Mouse (Mus musculus) hindbrain, postnatal 0 days (tissue): ENCODE measurements around the gene Trpv4. TPM values are rescaled to one million over a fixed set of nuclear protein-coding genes. Genes with fewer than 3 reads are reported as not detected.

ENCODE experiments used
- ATAC-seq: fragments of 200-750 bp; cut with Nextera tagmentation; 2 replicates; pipeline ENCODE4 v1.8.0; 2017; ENCODE audit warnings: mild to moderate bottlenecking, moderate TSS enrichment, moderate library complexity
- DNase-seq: peaks from one replicate; pipeline ENCODE4 v3.0.0-alpha.2; 2015; ENCODE audit warnings: low spot score
- H3K27ac ChIP-seq: fragments of 300-500 bp; sonication (generic); 2 replicates; pipeline ENCODE4 v1.5.1; 2014; ENCODE audit warnings: mild to moderate bottlenecking
- H3K27me3 ChIP-seq: fragments of 300-500 bp; sonication (generic); 2 replicates; pipeline ENCODE4 v1.6.1; 2014; ENCODE audit warnings: low read length, mixed read lengths; ENCODE audit not compliant: insufficient read depth
- H3K36me3 ChIP-seq: fragments of 300-500 bp; sonication (generic); 2 replicates; pipeline ENCODE4 v1.6.1; 2014; ENCODE audit warnings: low read length, mixed read lengths; ENCODE audit not compliant: insufficient read depth
- H3K4me1 ChIP-seq: fragments of 300-500 bp; sonication (generic); 2 replicates; pipeline ENCODE4 v1.6.1; 2014; ENCODE audit warnings: antibody characterized with exemption, low read length, mixed read lengths; ENCODE audit not compliant: insufficient read depth
- H3K4me2 ChIP-seq: fragments of 300-500 bp; sonication (generic); 2 replicates; pipeline ENCODE4 v1.6.1; 2014; ENCODE audit warnings: low read depth, mild to moderate bottlenecking, low read length, moderate library complexity, mixed read lengths
- H3K4me3 ChIP-seq: fragments of 300-500 bp; sonication (generic); 2 replicates; pipeline ENCODE4 v1.5.1; 2014; ENCODE audit warnings: low read length
- H3K9ac ChIP-seq: fragments of 300-500 bp; sonication (generic); replicated peaks from 2 replicates; pipeline ENCODE4 v1.6.1; 2014; ENCODE audit warnings: mild to moderate bottlenecking, low read length, moderate library complexity, mixed read lengths
- H3K9me3 ChIP-seq: fragments of 300-500 bp; sonication (generic); 2 replicates; pipeline ENCODE4 v1.6.1; 2016; ENCODE audit warnings: low read length, mixed read lengths
- CTCF ChIP-seq: IDR thresholded peaks from 2 replicates; pipeline ENCODE4 v1.5.1; 2016; ENCODE audit warnings: antibody characterized with exemption, control low read depth, low read depth
- WGBS: fragments of 180-500 bp; shearing (Covaris S2); extraction: QIAGEN DNeasy Blood & Tissue Kit; methylation state at CpG from one replicate; pipeline ENCODE4 v1.1.7; 2014; 5-methylcytosine and 5-hydroxymethylcytosine counted together
- polyA plus RNA-seq: library from polyadenylated mRNA; unstranded; fragments of >200 nt; fragmentation: Nextera tagmentation; extraction: Ambion mirVana; gene quantifications from 2 replicates; pipeline ENCODE4 v1.2.1, GENCODE M21; 2015
- total RNA-seq: library from RNA; depleted of rRNA; stranded (reverse); fragments of >200 nt; gene quantifications from 2 replicates; pipeline ENCODE4 v1.2.3, GENCODE M21; 2014

Trpv4 gene
- total and polyA plus RNA-seq, 2 experiments from 2014 or later: 2.7 to 3.0 TPM

DNA sequence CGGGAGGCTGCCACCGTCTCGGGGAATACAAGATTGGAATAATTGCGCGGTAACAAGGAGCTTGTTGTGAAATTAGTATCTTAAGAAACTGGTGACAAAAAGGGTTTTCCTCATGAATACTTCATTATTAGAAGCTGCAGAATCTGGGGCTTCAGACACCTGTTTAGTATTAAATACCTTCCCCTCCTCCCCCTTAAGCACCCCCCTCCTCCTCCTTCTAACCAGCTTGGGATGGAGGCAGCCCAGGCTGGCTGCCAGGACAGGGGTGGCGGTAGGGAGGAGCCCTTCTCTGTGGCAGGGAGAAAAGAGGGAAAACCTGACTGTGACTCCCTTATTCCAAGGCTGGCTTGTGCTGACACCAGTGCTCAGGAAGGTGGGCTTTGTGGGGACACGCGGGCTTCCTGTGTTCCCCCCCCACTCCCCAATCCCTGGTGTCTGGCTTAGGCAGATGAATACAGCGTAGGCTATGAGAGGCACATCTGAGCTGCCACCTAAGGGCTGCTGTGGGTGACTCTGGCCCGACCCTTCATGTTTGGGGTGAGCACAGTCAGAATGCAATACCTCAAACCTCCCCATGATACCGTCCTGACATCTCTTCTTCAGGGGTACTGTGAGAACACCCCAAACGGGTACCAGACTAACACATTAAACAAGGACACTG lies 64.9 kb downstream of the Trpv4 start:
- Histone ChIP-seq H3K27me3 (no peaks in the 10 kb centered on the region), H3K9me3 (no peaks in the 10 kb centered on the region), H3K27ac (no peak overlapping the region), H3K36me3 (no peaks in the 10 kb centered on the region; the same call in 1 of the 2 replicates), H3K4me3 (no peak overlapping the region), H3K9ac (no peak overlapping the region), H3K4me1 (peaks cover 39% of the 10 kb centered on the region), H3K4me2 (no peak overlapping the region)
- no peak for TF ChIP-seq CTCF
- DNase-seq (no peak), ATAC-seq (no peak)
- WGBS: 49% methylated on average over 12 of the region's 12 CpGs

- Histone ChIP-seq H3K36me3 (no peaks in the 10 kb centered on the region; the same call in 1 of the 2 replicates), H3K9ac (no peak overlapping the region), H3K27me3 (no peaks in the 10 kb centered on the region), H3K4me3 (no peak overlapping the region), H3K9me3 (no peaks in the 10 kb centered on the region), H3K4me2 (0 out of 2 replicates have a peak overlapping the region, but pooled peaks have one; percentile 8), H3K4me1 (peaks cover 38% of the 10 kb centered on the region), H3K27ac (no peak overlapping the region)
- no peak for TF ChIP-seq CTCF
- 41% methylated on average over 19 of the region's 19 CpGs for WGBS
- ATAC-seq (no peak), DNase-seq (peak; percentile 34)
Measured at GRCm38 (mm10) chr5:114592463-114593160, 65.6 kb downstream of the Trpv4 start.

GRCm38 (mm10) chr5:114591151-114591561 lies 67.1 kb downstream of the Trpv4 start:
- H3K36me3 ChIP-seq: no peaks in the 10 kb centered on the region; the same call in 1 of the 2 replicates
- H3K9me3 ChIP-seq: no peaks in the 10 kb centered on the region
- no peak for TF ChIP-seq CTCF
- no peak overlapping the region for H3K4me3 ChIP-seq
- 25% methylated on average over 15 of the region's 15 CpGs for WGBS
- no peaks in the 10 kb centered on the region for H3K27me3 ChIP-seq
- 0 out of 2 replicates have a peak overlapping the region, but pooled peaks have one; percentile 16 for H3K4me2 ChIP-seq
- peaks cover 32% of the 10 kb centered on the region for H3K4me1 ChIP-seq
- no peak for DNase-seq
- ATAC-seq: no peak
- no peak overlapping the region for H3K27ac ChIP-seq
- H3K9ac ChIP-seq: no peak overlapping the region

DNA sequence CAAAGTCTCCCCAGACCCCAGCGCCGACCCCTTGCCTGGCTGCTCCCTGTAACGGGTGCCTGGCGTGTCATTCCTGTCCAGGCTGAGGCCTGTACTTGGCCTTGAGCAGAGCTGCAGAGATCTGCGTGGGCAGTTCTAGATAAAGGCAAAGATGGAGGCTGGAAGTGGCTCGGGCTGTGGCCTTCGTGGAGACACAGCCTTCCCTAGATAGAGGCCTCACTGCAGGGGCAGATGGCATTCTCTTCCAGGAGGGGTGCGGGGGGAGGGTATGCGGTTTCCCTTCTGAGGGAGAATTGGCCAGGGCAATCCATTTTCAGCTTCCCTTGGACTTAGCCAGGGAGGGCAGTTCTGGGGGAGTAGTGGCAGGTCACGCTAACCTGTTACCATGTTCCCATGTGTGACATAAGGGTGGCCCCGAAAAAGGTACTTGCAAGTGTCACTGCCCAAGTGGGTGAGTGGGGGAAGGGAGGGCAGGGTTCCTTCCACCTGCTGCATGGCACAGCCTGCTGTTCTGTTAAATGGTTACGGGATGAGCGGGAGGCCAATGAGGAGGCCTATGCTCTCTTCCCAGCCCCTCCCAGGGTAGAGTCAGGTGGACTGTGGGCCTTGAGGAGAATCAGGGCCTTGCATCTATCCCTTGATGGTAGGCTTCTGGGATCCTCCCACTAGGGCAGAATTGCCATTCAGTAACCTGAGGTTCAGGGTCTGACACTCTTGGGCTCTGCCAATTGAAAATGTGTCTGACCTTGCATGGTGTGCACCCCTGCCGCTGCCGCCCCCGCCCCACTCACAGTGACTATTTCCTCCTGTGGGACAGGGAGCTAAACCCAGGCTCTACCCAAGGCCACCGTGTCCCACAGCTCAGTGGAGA lies 67.9 kb downstream of the Trpv4 start:
- Histone ChIP-seq H3K9ac (no peak overlapping the region), H3K36me3 (no peaks in the 10 kb centered on the region; the same call in 1 of the 2 replicates), H3K27ac (no peak overlapping the region), H3K27me3 (no peaks in the 10 kb centered on the region), H3K4me3 (no peak overlapping the region), H3K9me3 (no peaks in the 10 kb centered on the region), H3K4me2 (no peak overlapping the region), H3K4me1 (peaks cover 32% of the 10 kb centered on the region)
- WGBS: 68% methylated on average over 17 of the region's 17 CpGs
- DNase-seq: no peak
- no peak for TF ChIP-seq CTCF
- ATAC-seq: no peak

- H3K36me3 ChIP-seq: no peaks in the 10 kb centered on the region; the same call in 1 of the 2 replicates
- no peak overlapping the region for H3K4me3 ChIP-seq
- H3K27ac ChIP-seq: no peak overlapping the region
- ATAC-seq (no peak), DNase-seq (no peak)
- H3K4me2 ChIP-seq: no peak overlapping the region
- H3K27me3 ChIP-seq: no peaks in the 10 kb centered on the region
- H3K9ac ChIP-seq: no peak overlapping the region
- TF ChIP-seq CTCF: no peak
- no peaks in the 10 kb centered on the region for H3K9me3 ChIP-seq
- peaks cover 32% of the 10 kb centered on the region for H3K4me1 ChIP-seq
- 48% methylated on average over 2 of the region's 2 CpGs for WGBS
Measured at GRCm38 (mm10) chr5:114589454-114589853, 68.8 kb downstream of the Trpv4 start.

GRCm38 (mm10) chr5:114589026-114589425 lies 69.2 kb downstream of the Trpv4 start:
- H3K36me3 ChIP-seq: no peaks in the 10 kb centered on the region
- 35% methylated on average over 6 of the region's 6 CpGs for WGBS
- TF ChIP-seq CTCF: no peak
- no peak overlapping the region for H3K4me2 ChIP-seq
- no peak overlapping the region for H3K27ac ChIP-seq
- H3K9me3 ChIP-seq: no peaks in the 10 kb centered on the region
- peaks cover 32% of the 10 kb centered on the region for H3K4me1 ChIP-seq
- ATAC-seq: no peak
- DNase-seq: no peak
- no peak overlapping the region for H3K9ac ChIP-seq
- no peak overlapping the region for H3K4me3 ChIP-seq
- H3K27me3 ChIP-seq: no peaks in the 10 kb centered on the region
